Mouse (Mus musculus) layer of hippocampus, adult 18-20 months (tissue): ENCODE measurements around the gene Relch. TPM values are rescaled to one million over a fixed set of nuclear protein-coding genes. Genes with fewer than 3 reads are reported as not detected.

ENCODE experiments used
- DNase-seq, 2 experiments: peaks; one replicate each; pipeline ENCODE4 v3.0.0; 2022; ENCODE audit warnings: low spot score in 2 of 2
- total RNA-seq, 2 experiments: library from RNA; stranded (reverse); gene quantifications; 2 replicates each; pipeline ENCODE4 v1.2.3; 2021

Gene Relch
- total RNA-seq, 2 experiments from 2014 or later, result 91.2 to 91.5 TPM

DNA sequence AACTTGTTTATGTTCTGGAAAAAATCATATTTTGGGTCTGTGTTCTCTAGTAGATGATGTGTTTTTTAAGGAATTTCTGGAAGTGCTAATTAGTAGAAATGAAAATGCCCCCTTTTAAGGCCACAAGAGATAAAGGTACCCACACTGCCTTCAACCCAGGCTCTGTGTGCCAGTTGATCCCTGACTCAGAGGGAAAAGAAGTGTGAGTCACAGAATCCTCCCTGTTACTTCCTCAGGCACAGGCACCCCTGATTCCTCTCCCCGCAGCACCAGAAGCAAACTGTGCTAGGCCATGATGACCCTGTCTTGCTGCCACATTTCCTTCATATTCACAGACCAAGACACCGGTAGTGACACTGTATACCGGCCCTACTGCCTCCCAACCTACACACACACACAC is 126.4 kb downstream of the Relch start:
- no peak for DNase-seq

DNA sequence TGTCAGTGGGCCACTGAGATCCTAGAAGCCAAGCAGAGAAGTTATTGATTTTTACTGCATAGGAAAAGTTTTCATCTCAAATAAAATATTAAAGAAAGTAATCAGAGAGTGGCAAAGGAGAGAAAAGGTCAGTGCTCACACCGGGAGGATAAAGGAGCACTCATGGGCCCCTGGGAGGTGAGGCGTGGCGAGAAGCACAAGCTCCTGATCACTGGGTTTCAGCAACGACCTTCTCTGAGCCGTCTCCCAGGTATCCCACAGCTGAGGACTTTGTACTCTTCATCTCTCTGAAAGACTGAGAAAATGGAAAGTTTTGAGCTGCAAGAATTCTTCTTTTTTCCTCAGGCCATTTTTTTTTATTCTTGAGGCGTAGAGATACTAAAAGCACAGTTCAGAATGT is 131.0 kb downstream of the Relch start:
- DNase-seq, result no peak

DNA sequence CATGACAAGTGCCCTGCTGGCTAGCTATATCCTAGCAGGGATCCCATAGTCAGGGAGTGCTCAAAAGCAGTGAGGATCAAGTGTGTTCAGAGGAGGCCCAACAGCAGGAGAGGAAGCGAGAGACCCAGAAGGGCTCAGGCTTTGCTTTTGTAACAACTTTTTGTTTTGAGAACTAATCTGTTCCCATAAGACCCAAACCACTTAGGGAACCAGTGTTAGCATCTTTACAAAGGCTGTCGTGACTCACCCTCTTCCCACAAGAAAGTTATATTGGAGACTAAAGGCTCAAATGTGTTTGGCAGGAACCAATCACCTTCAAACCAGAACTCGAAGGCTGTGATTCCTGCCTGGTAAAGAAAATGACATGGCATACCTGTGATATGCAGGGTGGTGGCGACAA is 132.0 kb downstream of the Relch start:
- no peak for DNase-seq

DNA sequence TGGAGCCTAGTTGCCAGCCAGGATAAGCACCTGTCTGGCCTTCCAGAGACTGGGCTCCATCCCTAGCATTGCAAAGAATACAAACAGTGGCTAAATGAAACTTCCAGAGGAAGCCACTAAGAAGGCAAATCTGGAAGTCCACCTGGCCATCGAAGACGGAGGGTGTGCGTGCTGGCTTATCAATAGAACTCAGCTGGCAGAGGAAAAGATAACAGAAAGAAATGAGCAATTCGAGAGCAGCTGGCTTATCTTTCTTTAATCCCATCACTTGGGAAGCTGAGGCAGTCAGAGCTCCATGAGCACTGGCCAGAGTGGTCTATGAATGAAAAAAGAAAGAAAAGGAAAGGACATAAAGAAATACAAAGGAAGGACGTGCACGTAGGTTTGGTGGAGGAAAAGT is 136.9 kb downstream of the Relch start:
- DNase-seq, result no peak

DNA sequence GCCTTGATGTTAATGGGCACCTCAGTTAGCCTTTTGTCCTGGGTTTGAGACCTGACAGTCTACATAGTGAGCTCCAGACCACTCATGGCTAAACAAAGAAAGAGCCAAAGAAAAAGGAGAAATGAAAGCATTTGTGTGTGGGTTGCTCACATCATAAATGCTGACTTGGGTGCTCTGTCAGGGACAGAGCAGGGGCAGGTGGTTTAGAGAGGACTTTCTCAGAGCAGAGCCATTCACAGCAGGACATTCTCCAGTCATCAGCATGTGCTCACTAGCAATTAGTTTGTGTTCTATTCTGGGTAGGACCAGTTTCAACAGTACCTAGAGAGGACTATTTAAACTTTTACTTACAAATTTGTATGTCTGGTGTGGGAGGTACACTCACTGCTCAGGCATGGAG is 137.6 kb downstream of the Relch start:
- no peak for DNase-seq

DNA sequence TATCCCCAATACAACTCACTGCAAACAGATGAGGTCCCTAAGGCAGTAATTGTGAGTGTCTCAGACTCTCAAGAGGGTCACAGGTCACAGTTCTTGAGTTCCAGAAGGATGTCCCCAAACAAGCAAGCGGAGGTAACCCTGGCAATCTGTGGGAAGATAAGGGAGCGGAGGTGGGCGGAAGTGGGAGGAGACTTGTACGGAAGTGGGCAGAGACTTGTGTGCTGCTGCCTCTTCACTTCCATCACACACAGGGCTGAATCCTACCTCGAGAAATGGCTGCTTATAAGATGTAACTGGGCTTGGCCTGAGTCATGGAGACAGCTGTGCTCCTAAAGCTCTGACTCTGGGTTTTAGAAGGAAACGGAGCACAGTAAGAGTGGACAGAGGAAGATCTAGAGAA is 139.3 kb downstream of the Relch start:
- no peak for DNase-seq

DNA sequence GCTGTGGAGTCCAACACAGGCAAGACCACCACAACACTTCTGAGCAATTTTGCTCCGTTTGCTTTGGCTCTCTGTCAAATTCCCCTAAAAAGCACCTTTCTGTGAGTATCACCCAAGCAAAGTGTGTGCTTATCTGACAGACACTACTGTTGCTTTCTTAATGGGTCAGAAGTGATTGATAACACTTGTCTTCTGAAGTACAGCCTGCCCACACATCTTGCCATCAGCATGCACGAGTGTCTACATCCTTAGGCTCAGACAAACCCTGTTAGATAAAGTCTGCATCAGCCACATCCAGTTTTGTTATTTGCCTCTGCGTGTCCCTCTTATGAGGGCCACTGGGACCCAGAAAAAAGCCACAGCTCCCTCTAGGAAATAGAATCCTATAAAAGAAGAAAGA is 140.6 kb downstream of the Relch start:
- DNase-seq, result no peak

Other genes starting within 250 kb of the Relch start
- 10 to 100 TPM; 15.2 to 18.8 TPM for gene Pign, start 184 bp upstream of the Relch start, total RNA-seq
- 1 to 10 TPM; 1.8 to 2.3 TPM for gene Tnfrsf11a, start 116.9 kb downstream of the Relch start, total RNA-seq